Comparison of ENCODE assay signal across 10 mouse cellular contexts in genomic region chr7:121391984-121392739, GRCm38 (mm10). TPM values are rescaled to one million over a fixed set of nuclear protein-coding genes. Genes with fewer than 3 reads are reported as not detected.
DNase-seq lines count a peak whose midpoint lies in the region; ATAC-seq and TF ChIP-seq lines count a peak whose summit lies in the region.
"Had no signal": no experiment of that assay in that cellular context is flagged by ENCODE, and none has a peak within 500 bp of the region (broad histone marks: within the 10 kb centered on the region; RNA-seq: fewer than 3 reads in every experiment).

No protein-coding gene starts in this region.

- no peak overlapping the region for H3K27ac ChIP-seq in embryonic facial prominence, embryonic 15.5 days (replicated peaks)
- no peak overlapping the region for H3K27ac ChIP-seq in midbrain, embryonic 16.5 days (ENCODE audit: low read length)

- WGBS in embryonic facial prominence, embryonic 15.5 days: 2% methylated on average over 72 of the region's 72 CpGs
- WGBS in midbrain, embryonic 16.5 days: 1% methylated on average over 65 of the region's 72 CpGs

- no peak overlapping the region for H3K9ac ChIP-seq in embryonic facial prominence, embryonic 15.5 days
- H3K9ac ChIP-seq in midbrain, embryonic 16.5 days (ENCODE audit: low read depth, low read length): peak overlapping the region; percentile 73

- no peaks in the 10 kb centered on the region for H3K36me3 ChIP-seq in E14TG2a.4 (ENCODE audit: insufficient read depth, low read length)
- H3K36me3 ChIP-seq in embryonic facial prominence, embryonic 15.5 days: no peaks in the 10 kb centered on the region
- no peaks in the 10 kb centered on the region for H3K36me3 ChIP-seq in midbrain, embryonic 16.5 days (ENCODE audit: control insufficient read depth, insufficient read depth, low read length)

- DNase-seq in cerebellum, postnatal 25 days: peak; percentile 23 to 50
- DNase-seq in layer of hippocampus, adult 9-11 months: peak; percentile 28
- no peak for DNase-seq in spleen, postnatal 10 days (ENCODE audit: low spot score in 2 of 2)
- DNase-seq in gastrocnemius, postnatal 4 days (ENCODE audit: low spot score in 2 of 2): no peak

- H3K4me3 ChIP-seq in E14TG2a.4 (replicated peaks; ENCODE audit: low read length): peak overlapping the region; percentile 75
- H3K4me3 ChIP-seq in embryonic facial prominence, embryonic 15.5 days (replicated peaks): peak overlapping the region; percentile 21
- H3K4me3 ChIP-seq in midbrain, embryonic 16.5 days (ENCODE audit: low read depth, low read length): peak overlapping the region; percentile 53
- H3K4me3 ChIP-seq: erythroblast, embryonic 14.5 days had no signal

- ATAC-seq in cerebellum, adult (ENCODE audit: insufficient number of reproducible peaks, low FRiP score, low TSS enrichment): no peak
- ATAC-seq in embryonic facial prominence, embryonic 15.5 days (ENCODE audit: insufficient number of reproducible peaks, low FRiP score, low TSS enrichment, low read depth): no peak
- peak; percentile 81 for ATAC-seq in midbrain, embryonic 16.5 days

- peaks cover 10% of the 10 kb centered on the region for H3K4me1 ChIP-seq in E14TG2a.4 (replicated peaks; ENCODE audit: low read depth, low read length)
- H3K4me1 ChIP-seq in embryonic facial prominence, embryonic 15.5 days: peaks cover 14% of the 10 kb centered on the region
- peaks cover 3% of the 10 kb centered on the region for H3K4me1 ChIP-seq in midbrain, embryonic 16.5 days (ENCODE audit: control insufficient read depth, insufficient read depth, low read length)

- no peak for TF ChIP-seq CTCF in E14TG2a.4 (conservative IDR thresholded peaks at IDR 0.05; ENCODE audit: low read length)

- peak overlapping the region; percentile 36 for H3K4me2 ChIP-seq in embryonic facial prominence, embryonic 15.5 days (replicated peaks)
- H3K4me2 ChIP-seq in midbrain, embryonic 16.5 days (ENCODE audit: low read length): peak overlapping the region; percentile 94

- no peaks in the 10 kb centered on the region for H3K9me3 ChIP-seq in E14TG2a.4 (ENCODE audit: low read length)
- H3K9me3 ChIP-seq in embryonic facial prominence, embryonic 15.5 days (replicated peaks): no peaks in the 10 kb centered on the region
- H3K9me3 ChIP-seq in midbrain, embryonic 16.5 days (replicated peaks; ENCODE audit: control insufficient read depth, low read length, poor library complexity, severe bottlenecking): no peaks in the 10 kb centered on the region

- peaks cover 75% of the 10 kb centered on the region for H3K27me3 ChIP-seq in E14TG2a.4 (ENCODE audit: insufficient read depth, low read length)
- H3K27me3 ChIP-seq in embryonic facial prominence, embryonic 15.5 days: peaks cover 53% of the 10 kb centered on the region
- peaks cover 24% of the 10 kb centered on the region for H3K27me3 ChIP-seq in midbrain, embryonic 16.5 days (ENCODE audit: control insufficient read depth, insufficient read depth, low read depth, low read length)

RNA-seq across cellular contexts. Expression of gene Hs3st2, which starts 0.5 kb away (rescaled TPM):
- polyA plus RNA-seq in embryonic facial prominence, embryonic 15.5 days (2015; fragmentation: Nextera tagmentation; extraction: Ambion mirVana): 0.19 and 0.25 TPM in 2 replicates
- 13.3 and 21.1 TPM in 2 replicates for polyA plus RNA-seq in midbrain, embryonic 16.5 days (2015; fragmentation: Nextera tagmentation; extraction: Ambion mirVana)
- under 1 TPM in 1 of 2 experiments, not detected in 1; 0.10 TPM for total RNA-seq in gastrocnemius, postnatal 4 days (2021)
- total RNA-seq: neutrophil, adult 5-6 weeks had no signal
- polyA plus RNA-seq: erythroblast, embryonic 14.5 days had no signal

Comparison
In these comparisons a context has a peak if more than half of its experiments do, and no peak if none do; other contexts are left out.
1. DNase-seq: peak in cerebellum, postnatal 25 days (2 of 2) and layer of hippocampus, adult 9-11 months (single experiment); none in spleen, postnatal 10 days (0 of 2) and gastrocnemius, postnatal 4 days (0 of 2).
2. H3K4me3 ChIP-seq: peak in every context shown above with its lines; median percentile 75 in E14TG2a.4; 53 in midbrain, embryonic 16.5 days; 21 in embryonic facial prominence, embryonic 15.5 days.
3. RNA of gene Hs3st2, which starts 0.5 kb away (polyA plus RNA-seq): 13.3 to 21.1 TPM in midbrain, embryonic 16.5 days; 0.19 to 0.25 TPM in embryonic facial prominence, embryonic 15.5 days; every median in the first group is over 10 times any median in the second.